Mouse (Mus musculus): ENCODE results near the gene Olfm2. TPM values are rescaled to one million over a fixed set of nuclear protein-coding genes. Genes with fewer than 3 reads are reported as not detected.

Gene Olfm2
- under 1 TPM; 0.74 to 0.98 TPM for total RNA-seq (2021)
- long read RNA-seq, experiment 1, partial matches to known transcripts = 0 of 2 reads
- long read RNA-seq, experiment 1, other reads (novel, unspliced or antisense) = 0 of 2 reads
- long read RNA-seq, experiment 2 = 0 reads

- no peak for DNase-seq (ENCODE audit: low spot score in 2 of 2)
These were observed at the start of gene Olfm2 for GRCm38 (mm10) chr9:20746017-20746660. Gene Olfm2, minus strand, starts transcription at chr9:20746349.

GRCm38 (mm10) chr9:20794108-20794806 lies 48.1 kb upstream of the Olfm2 start:
- peak in 1 of 2 experiments; percentile 55 for DNase-seq (ENCODE audit: low spot score in 2 of 2)

GRCm38 (mm10) chr9:20790345-20790744 lies 44.2 kb upstream of the Olfm2 start:
- no peak for DNase-seq (ENCODE audit: low spot score in 2 of 2)

- DNase-seq (ENCODE audit: low spot score in 2 of 2) = no peak
These were observed 43.5 kb upstream of the Olfm2 start for GRCm38 (mm10) chr9:20789651-20790050.

GRCm38 (mm10) chr9:20787992-20788391 lies 41.8 kb upstream of the Olfm2 start:
- no peak for DNase-seq (ENCODE audit: low spot score in 2 of 2)

- no peak for DNase-seq (ENCODE audit: low spot score in 2 of 2)
These were observed 38.9 kb upstream of the Olfm2 start for GRCm38 (mm10) chr9:20785055-20785454.

- no peak for DNase-seq (ENCODE audit: low spot score in 2 of 2)
These were observed 35.1 kb upstream of the Olfm2 start for GRCm38 (mm10) chr9:20781286-20781685.

GRCm38 (mm10) chr9:20765274-20765673 lies 19.1 kb upstream of the Olfm2 start:
- no peak for DNase-seq (ENCODE audit: low spot score in 2 of 2)

- DNase-seq (ENCODE audit: low spot score in 2 of 2) = peak in 1 of 2 experiments; percentile 42
These were observed 16.9 kb upstream of the Olfm2 start for GRCm38 (mm10) chr9:20763099-20763498.

- DNase-seq (ENCODE audit: low spot score in 2 of 2) = no peak
These were observed 16.2 kb upstream of the Olfm2 start for GRCm38 (mm10) chr9:20762197-20762961.

GRCm38 (mm10) chr9:20761388-20761787 lies 15.2 kb upstream of the Olfm2 start:
- DNase-seq (ENCODE audit: low spot score in 2 of 2) = no peak

- peak; percentile 47 to 72 for DNase-seq (ENCODE audit: low spot score in 2 of 2)
These were observed 14.7 kb upstream of the Olfm2 start for GRCm38 (mm10) chr9:20760813-20761212.

- DNase-seq (ENCODE audit: low spot score in 2 of 2) = no peak
These were observed 12.7 kb upstream of the Olfm2 start for GRCm38 (mm10) chr9:20758896-20759295.

- DNase-seq (ENCODE audit: low spot score in 2 of 2) = no peak
These were observed 12.1 kb upstream of the Olfm2 start for GRCm38 (mm10) chr9:20758243-20758642.

- DNase-seq (ENCODE audit: low spot score in 2 of 2) = peak; percentile 69 to 71
These were observed 11.2 kb upstream of the Olfm2 start for GRCm38 (mm10) chr9:20757087-20757955.

GRCm38 (mm10) chr9:20756081-20756700 lies 10.0 kb upstream of the Olfm2 start:
- DNase-seq (ENCODE audit: low spot score in 2 of 2) = no peak

- no peak for DNase-seq (ENCODE audit: low spot score in 2 of 2)
These were observed 8.2 kb upstream of the Olfm2 start for GRCm38 (mm10) chr9:20754335-20754734.

- no peak for DNase-seq (ENCODE audit: low spot score in 2 of 2)
These were observed 5.4 kb upstream of the Olfm2 start for GRCm38 (mm10) chr9:20751477-20752029.

GRCm38 (mm10) chr9:20749213-20749612 lies 3.1 kb upstream of the Olfm2 start:
- no peak for DNase-seq (ENCODE audit: low spot score in 2 of 2)

- DNase-seq (ENCODE audit: low spot score in 2 of 2) = no peak
These were observed 2.4 kb upstream of the Olfm2 start for GRCm38 (mm10) chr9:20748540-20748939.

All from gastrocnemius, postnatal 4 days (tissue).